Mouse (Mus musculus) neural tube, embryonic 13.5 days (tissue): ENCODE results near the gene Robo1. TPM values are rescaled to one million over a fixed set of nuclear protein-coding genes. Genes with fewer than 3 reads are reported as not detected.

ENCODE experiments used
- ATAC-seq: fragments of 200-750 bp; cut with Nextera tagmentation; 2 replicates; pipeline ENCODE4 v1.8.0; 2017; ENCODE audit warnings: low read depth, mild to moderate bottlenecking, moderate TSS enrichment, moderate library complexity
- H3K27ac ChIP-seq: fragments of 300-500 bp; sonication (generic); replicated peaks from 2 replicates; pipeline ENCODE4 v1.5.1; 2015; ENCODE audit warnings: moderate library complexity, mild to moderate bottlenecking, inconsistent platforms
- H3K27me3 ChIP-seq: fragments of 300-500 bp; sonication (generic); 2 replicates; pipeline ENCODE4 v1.6.1; 2015; ENCODE audit warnings: mild to moderate bottlenecking, inconsistent platforms
- H3K36me3 ChIP-seq: fragments of 300-500 bp; sonication (generic); 2 replicates; pipeline ENCODE4 v1.6.1; 2015; ENCODE audit warnings: mild to moderate bottlenecking, inconsistent platforms
- H3K4me1 ChIP-seq: fragments of 300-500 bp; sonication (generic); replicated peaks from 2 replicates; pipeline ENCODE4 v1.6.1; 2015; ENCODE audit warnings: inconsistent platforms
- H3K4me2 ChIP-seq: fragments of 300-500 bp; sonication (generic); 2 replicates; pipeline ENCODE4 v1.6.1; 2015; ENCODE audit warnings: inconsistent platforms, mild to moderate bottlenecking, moderate library complexity
- H3K4me3 ChIP-seq: fragments of 300-500 bp; sonication (generic); 2 replicates; pipeline ENCODE4 v1.5.1; 2015; ENCODE audit warnings: mild to moderate bottlenecking, inconsistent platforms
- H3K9ac ChIP-seq: fragments of 300-500 bp; sonication (generic); 2 replicates; pipeline ENCODE4 v1.6.1; 2015; ENCODE audit warnings: moderate library complexity, mild to moderate bottlenecking, inconsistent platforms
- H3K9me3 ChIP-seq: fragments of 300-500 bp; sonication (generic); 2 replicates; pipeline ENCODE4 v1.6.1; 2016; ENCODE audit warnings: inconsistent platforms
- WGBS: fragments of 180-500 bp; shearing (Covaris S2); methylation state at CpG from one replicate; pipeline ENCODE4 v1.1.7; 2015; 5-methylcytosine and 5-hydroxymethylcytosine counted together
- polyA plus RNA-seq: library from polyadenylated mRNA; unstranded; fragments of >200 nt; fragmentation: Nextera tagmentation; extraction: Ambion mirVana; gene quantifications from 2 replicates; pipeline ENCODE4 v1.2.1, GENCODE M21; 2015

Robo1 gene
- polyA plus RNA-seq, 1 experiment from 2014 or later: 44.1 TPM

DNA sequence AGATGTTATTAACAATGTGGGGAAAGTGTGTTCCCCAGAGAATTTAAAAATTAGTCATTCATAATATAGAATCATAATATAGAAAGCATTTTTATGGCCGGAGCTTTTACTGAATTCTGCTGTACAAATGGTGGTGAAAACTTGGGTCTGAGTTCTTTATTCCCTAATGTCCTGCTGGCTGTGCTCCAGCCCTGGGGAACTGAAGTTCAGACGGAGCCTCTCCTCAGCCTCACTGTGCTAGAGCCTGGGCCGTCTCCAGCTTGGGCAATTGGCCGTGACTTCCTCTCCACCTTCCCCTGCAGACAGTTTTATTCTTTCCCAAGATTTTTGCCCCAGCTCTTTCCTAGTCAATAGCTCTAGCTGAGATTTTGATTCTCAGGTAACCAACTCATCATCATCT is 429.0 kb downstream of the Robo1 start:
- H3K27me3 ChIP-seq: no peaks in the 10 kb centered on the region
- H3K4me1 ChIP-seq: peaks cover 24% of the 10 kb centered on the region
- H3K9me3 ChIP-seq: peaks cover 2% of the 10 kb centered on the region; the same call in 1 of the 2 replicates
- ATAC-seq: no peak
- H3K4me2 ChIP-seq: no peak overlapping the region
- H3K27ac ChIP-seq: no peak overlapping the region
- WGBS: 37% methylated on average over 4 of the region's 4 CpGs
- no peak overlapping the region for H3K4me3 ChIP-seq
- H3K36me3 ChIP-seq: peaks cover 6% of the 10 kb centered on the region
- no peak overlapping the region for H3K9ac ChIP-seq

DNA sequence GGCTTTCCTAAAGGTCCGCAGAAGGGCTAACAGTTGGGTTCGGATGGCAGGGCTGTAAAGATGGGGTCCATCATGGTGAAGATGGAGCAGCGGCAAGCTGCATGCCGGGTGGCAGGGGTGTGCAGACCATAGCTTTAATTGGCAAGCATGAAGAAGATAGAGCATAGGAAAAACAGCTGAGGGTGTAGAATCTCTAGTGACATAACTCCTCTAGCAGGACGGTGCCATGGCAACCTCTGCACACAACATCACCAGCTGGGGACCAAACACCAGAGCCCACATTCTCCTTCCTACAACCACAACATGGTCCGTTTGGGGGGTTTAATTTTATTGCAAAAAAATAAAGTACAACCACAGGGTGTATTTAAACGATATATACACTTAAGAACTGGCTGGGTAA is 432.1 kb downstream of the Robo1 start:
- Histone ChIP-seq H3K4me3 (no peak overlapping the region), H3K4me1 (peaks cover 24% of the 10 kb centered on the region), H3K9me3 (peaks cover 13% of the 10 kb centered on the region; the same call in 1 of the 2 replicates), H3K4me2 (no peak overlapping the region), H3K9ac (no peak overlapping the region), H3K27me3 (no peaks in the 10 kb centered on the region), H3K36me3 (peaks cover 22% of the 10 kb centered on the region), H3K27ac (no peak overlapping the region)
- ATAC-seq: no peak
- WGBS: 77% methylated on average over 7 of the region's 7 CpGs

DNA sequence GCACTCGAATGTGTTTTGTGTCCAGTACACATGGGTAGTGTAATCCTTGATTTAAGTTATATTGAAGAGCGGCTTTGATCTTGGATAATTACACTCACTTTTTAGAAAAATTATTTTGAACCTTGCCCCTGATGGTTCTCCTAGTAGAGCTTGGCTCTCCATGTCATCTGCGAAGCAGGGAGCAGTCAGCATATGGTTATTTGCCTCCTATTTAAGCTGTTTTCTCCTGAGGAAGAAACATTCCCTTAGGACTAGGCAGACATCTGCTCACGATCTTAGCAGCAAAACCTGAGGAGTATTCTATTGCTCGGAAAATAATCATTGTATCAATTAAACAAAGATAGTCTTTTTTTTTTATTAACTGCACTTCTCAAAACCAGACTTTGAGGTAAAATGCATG is 439.6 kb downstream of the Robo1 start:
- Histone ChIP-seq H3K9me3 (0 out of 2 replicates have a peak, but pooled peaks cover 5% of the 10 kb centered on the region), H3K27me3 (no peaks in the 10 kb centered on the region), H3K9ac (no peak overlapping the region), H3K36me3 (peaks cover 10% of the 10 kb centered on the region), H3K27ac (0 out of 2 replicates have a peak overlapping the region, but pooled peaks have one; percentile 14), H3K4me2 (no peak overlapping the region), H3K4me1 (peaks cover 8% of the 10 kb centered on the region), H3K4me3 (no peak overlapping the region)
- WGBS: 55% methylated on average over 5 of the region's 5 CpGs
- ATAC-seq: no peak

DNA sequence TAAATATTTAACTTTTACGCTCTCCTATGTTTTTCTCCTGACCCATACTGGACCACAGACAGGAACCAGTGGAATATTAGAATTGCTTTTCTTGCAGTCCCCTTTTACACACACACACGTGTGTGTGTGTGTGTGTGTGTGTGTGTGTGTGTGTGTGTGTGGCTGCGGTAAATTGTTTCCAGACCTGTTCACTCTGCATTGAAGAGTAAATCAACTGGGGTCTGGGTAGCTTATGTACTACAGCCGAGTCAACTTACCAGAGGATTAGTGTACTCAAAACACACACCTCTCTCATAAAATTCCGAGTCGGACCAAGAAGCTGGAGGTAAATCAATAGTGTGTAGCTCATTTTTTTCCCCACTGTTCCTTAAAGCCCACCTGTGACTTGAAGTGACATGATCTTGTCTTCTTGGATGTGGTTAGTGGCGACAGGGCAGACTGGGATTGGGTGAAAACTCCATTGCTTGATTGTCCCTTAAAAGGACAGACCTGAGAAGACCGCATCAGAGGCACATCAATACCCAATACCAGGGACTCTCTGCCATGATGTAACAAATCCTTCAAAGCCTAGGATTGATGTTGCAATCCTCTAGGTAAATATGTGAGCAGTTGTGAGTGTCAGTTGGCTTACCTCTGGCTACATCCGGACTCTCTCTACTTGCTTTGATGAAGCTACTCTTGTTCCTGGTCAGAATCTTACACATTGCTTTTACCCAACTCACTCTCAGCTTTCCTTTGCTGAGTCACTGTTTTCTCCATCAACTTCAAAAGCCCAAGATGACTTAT is 457.2 kb downstream of the Robo1 start:
- Histone ChIP-seq H3K4me1 (peaks cover 8% of the 10 kb centered on the region), H3K36me3 (no peaks in the 10 kb centered on the region), H3K9me3 (no peaks in the 10 kb centered on the region), H3K27me3 (no peaks in the 10 kb centered on the region), H3K4me3 (no peak overlapping the region), H3K4me2 (no peak overlapping the region), H3K27ac (no peak overlapping the region), H3K9ac (no peak overlapping the region)
- no peak for ATAC-seq
- WGBS: 89% methylated on average over 9 of the region's 9 CpGs

DNA sequence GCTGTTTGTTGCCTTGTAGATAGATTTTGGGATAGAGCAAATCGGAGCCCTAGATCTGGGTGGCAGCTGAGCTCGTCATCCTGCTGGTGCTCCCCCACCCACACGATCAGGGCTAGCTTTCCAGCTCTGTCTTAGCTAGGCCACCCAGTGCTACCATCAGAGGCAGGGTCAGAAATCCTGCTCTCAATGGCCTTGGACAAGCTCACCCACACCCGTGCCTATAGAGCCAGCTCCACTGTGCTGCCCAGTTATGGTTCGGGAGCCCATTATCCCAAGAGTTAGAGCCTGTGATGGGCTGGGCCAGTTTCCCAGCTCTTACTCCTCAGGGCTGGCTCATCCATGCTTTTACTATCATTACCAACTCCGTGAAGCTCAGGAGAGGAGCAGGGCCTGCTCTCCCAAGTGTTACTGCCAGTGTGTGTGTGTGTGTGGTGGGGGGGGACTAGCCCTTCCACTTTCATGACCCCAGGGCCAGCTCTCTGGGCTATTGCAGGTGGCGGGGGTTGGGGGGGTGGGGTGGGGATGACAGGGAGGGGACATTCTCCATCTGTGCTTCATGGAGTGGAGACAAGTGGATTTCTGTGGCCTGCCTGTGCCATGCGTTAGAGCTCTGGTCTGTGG is 461.2 kb downstream of the Robo1 start:
- Histone ChIP-seq H3K4me2 (no peak overlapping the region), H3K27me3 (no peaks in the 10 kb centered on the region), H3K4me3 (no peak overlapping the region), H3K9me3 (no peaks in the 10 kb centered on the region), H3K27ac (no peak overlapping the region), H3K36me3 (no peaks in the 10 kb centered on the region), H3K4me1 (peaks cover 41% of the 10 kb centered on the region), H3K9ac (no peak overlapping the region)
- peak; percentile 51; the same call in 1 of the 2 replicates for ATAC-seq
- 67% methylated on average over 8 of the region's 8 CpGs for WGBS

DNA sequence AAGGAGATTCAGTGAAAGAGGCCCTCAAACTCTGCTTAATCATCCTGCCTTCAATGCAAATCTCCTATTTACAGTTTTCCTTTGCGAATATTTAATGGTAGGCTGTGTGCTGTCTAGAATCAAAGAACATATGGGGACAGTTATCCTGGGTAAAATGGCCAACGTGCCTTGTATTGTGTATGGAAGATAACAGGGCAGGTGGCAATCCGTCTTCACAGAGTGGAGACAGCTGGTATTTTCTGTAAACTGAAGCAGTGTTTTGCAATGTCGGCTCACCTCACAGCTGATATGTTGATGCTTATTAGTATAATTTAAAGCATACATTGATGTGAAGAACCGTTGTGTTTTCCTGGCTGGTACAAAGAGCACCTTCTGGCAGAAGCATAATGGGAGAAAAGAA is 464.2 kb downstream of the Robo1 start:
- H3K9ac ChIP-seq: no peak overlapping the region
- no peaks in the 10 kb centered on the region for H3K36me3 ChIP-seq
- peak overlapping the region; percentile 4; the same call in 1 of the 2 replicates for H3K27ac ChIP-seq
- ATAC-seq: no peak
- WGBS: 32% methylated on average over 5 of the region's 5 CpGs
- peaks cover 41% of the 10 kb centered on the region for H3K4me1 ChIP-seq
- H3K9me3 ChIP-seq: no peaks in the 10 kb centered on the region
- H3K4me3 ChIP-seq: no peak overlapping the region
- no peaks in the 10 kb centered on the region for H3K27me3 ChIP-seq
- no peak overlapping the region for H3K4me2 ChIP-seq

DNA sequence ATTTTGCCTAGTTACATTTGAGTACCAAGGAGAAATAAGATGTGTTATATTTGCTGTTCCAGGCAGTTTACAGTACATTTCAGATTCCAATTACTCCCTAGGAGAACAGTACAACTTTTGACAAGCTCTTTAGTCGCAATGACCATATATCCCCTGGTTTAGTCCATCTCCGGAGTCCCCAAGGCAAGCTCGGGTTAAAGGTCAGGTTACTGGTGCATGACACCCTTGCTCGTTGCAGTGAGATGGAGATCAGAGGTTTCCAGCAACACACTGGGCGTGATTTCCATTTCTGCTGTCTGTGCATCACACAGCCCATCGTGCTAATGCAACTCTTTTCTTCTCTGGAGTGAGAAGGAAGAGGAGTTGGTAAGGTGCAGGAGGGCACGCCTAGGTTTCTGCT is 464.9 kb downstream of the Robo1 start:
- no peak for ATAC-seq
- H3K9ac ChIP-seq: no peak overlapping the region
- 44% methylated on average over 7 of the region's 7 CpGs for WGBS

DNA sequence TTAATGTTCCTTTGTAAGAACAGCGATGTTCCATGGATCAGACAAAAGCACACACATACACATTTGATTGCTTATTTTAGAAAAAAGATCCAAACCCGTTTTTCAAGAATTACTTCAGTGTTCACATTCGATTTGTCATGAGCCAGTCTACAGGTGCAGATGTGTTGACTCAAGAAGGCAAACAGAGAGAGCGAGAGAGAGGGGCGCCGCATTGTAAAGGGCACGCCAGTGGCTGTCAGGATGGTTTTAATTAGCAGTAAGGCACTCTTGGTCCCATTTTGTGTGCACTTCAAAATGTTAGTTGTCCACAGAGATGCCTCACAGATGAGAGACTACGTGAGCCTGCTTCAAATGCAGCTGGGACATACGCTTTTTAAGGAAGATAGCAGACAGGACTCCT is 470.4 kb downstream of the Robo1 start:
- no peak overlapping the region for H3K9ac ChIP-seq
- no peaks in the 10 kb centered on the region for H3K27me3 ChIP-seq
- no peak for ATAC-seq
- H3K27ac ChIP-seq: 0 out of 2 replicates have a peak overlapping the region, but pooled peaks have one; percentile 7
- no peak overlapping the region for H3K4me2 ChIP-seq
- no peaks in the 10 kb centered on the region for H3K36me3 ChIP-seq
- H3K4me3 ChIP-seq: no peak overlapping the region
- H3K4me1 ChIP-seq: peaks cover 17% of the 10 kb centered on the region
- H3K9me3 ChIP-seq: no peaks in the 10 kb centered on the region
- 66% methylated on average over 9 of the region's 9 CpGs for WGBS

More for the DNA sequence above, 464.9 kb downstream of the Robo1 start:
- no peaks in the 10 kb centered on the region for H3K27me3 ChIP-seq
- H3K4me1 ChIP-seq: peaks cover 41% of the 10 kb centered on the region
- H3K27ac ChIP-seq: no peak overlapping the region
- H3K36me3 ChIP-seq: no peaks in the 10 kb centered on the region
- H3K9me3 ChIP-seq: no peaks in the 10 kb centered on the region
- no peak overlapping the region for H3K4me2 ChIP-seq
- H3K4me3 ChIP-seq: no peak overlapping the region

DNA sequence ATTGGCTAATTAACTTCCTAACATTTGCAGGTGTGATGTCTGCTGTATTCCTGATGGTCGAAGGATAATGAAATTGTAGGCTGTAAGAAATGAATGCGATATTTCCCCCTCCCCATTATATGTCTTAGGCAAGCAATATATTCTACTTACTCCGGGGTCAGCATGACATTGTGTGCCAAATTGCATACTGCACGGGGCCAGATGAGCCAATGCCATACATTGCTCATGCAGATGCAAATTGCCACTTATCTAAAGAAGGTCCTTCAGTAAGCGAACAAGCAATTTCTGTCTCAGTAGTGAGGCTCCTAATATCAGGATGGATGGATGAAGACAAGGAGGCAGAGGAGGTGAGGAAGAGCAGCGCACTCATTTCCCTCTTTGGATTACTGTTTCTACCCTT is 474.1 kb downstream of the Robo1 start:
- Histone ChIP-seq H3K9me3 (no peaks in the 10 kb centered on the region), H3K36me3 (no peaks in the 10 kb centered on the region), H3K4me2 (no peak overlapping the region), H3K4me1 (peaks cover 24% of the 10 kb centered on the region), H3K27ac (no peak overlapping the region), H3K27me3 (no peaks in the 10 kb centered on the region), H3K9ac (no peak overlapping the region), H3K4me3 (no peak overlapping the region)
- ATAC-seq: no peak
- WGBS: 44% methylated on average over 6 of the region's 6 CpGs

DNA sequence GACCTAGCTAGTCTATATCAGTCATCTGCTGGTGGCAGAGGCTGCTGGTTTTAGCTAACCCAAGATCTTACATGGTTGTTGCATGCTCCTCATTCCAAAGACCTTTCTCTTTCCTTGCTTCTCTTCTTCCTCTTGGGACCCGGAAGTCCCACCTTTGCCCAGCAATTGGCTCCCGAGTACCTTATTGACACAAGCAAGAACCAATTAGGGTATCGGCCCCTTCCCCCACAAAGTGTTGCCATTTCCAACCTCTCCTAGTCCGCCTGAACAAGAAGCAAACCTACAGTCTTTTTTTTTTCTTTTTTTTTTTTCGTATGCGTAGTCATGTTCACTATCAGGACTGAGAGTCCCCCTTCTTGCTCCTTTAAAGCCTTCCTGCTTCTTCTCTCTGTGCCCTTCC is 478.0 kb downstream of the Robo1 start:
- Histone ChIP-seq H3K36me3 (no peaks in the 10 kb centered on the region), H3K9ac (no peak overlapping the region), H3K27ac (no peak overlapping the region), H3K9me3 (no peaks in the 10 kb centered on the region), H3K4me1 (peaks cover 31% of the 10 kb centered on the region), H3K4me2 (no peak overlapping the region), H3K4me3 (no peak overlapping the region), H3K27me3 (no peaks in the 10 kb centered on the region)
- ATAC-seq: no peak
- WGBS: 89% methylated on average over 6 of the region's 6 CpGs

DNA sequence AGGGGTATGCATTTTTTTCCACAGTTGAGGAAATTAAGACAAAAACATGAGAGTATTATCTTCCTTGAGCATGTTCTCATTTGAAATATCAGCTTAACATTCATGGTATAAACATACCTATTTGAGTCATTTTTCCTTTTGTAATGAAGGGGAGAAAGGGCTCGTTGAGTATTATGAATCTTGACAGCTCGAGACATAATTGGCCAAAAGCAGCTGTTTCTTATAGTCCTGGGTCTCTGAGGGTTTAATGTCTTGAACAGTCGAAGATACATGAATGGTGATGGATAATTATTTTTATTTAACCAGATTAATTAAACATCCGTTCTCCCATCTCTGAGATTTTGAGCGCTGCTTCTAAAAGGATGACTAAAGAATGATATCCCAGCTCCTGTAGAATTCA is 478.5 kb downstream of the Robo1 start:
- 40% methylated on average over 5 of the region's 5 CpGs for WGBS
- no peak overlapping the region for H3K9ac ChIP-seq

DNA sequence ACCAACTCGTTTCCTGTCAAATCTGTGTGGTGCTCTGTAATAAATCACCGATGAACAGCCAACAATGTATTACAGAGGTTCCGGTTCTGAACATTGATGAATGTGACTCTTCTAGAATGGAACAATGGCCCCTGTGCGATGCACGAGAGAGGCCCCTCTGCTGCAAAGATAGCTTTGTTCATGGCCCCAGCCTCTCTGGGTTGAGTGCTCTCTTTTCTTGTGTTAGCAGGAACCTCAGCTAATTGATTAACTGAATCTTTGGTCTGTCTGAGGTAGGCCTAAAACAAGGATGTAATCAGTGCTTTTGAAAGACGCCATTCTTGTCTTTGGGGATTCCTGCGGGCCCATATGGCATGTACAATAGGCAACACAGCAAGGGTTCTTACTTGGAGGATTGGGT is 479.9 kb downstream of the Robo1 start:
- no peak overlapping the region for H3K9ac ChIP-seq
- H3K4me3 ChIP-seq: no peak overlapping the region
- no peaks in the 10 kb centered on the region for H3K9me3 ChIP-seq
- peak overlapping the region; percentile 38; the same call in 1 of the 2 replicates for H3K27ac ChIP-seq
- no peaks in the 10 kb centered on the region for H3K36me3 ChIP-seq
- peaks cover 26% of the 10 kb centered on the region for H3K4me1 ChIP-seq
- ATAC-seq: peak; percentile 83
- H3K27me3 ChIP-seq: no peaks in the 10 kb centered on the region
- H3K4me2 ChIP-seq: no peak overlapping the region
- 9% methylated on average over 7 of the region's 7 CpGs for WGBS

More for the DNA sequence above, 478.5 kb downstream of the Robo1 start:
- Histone ChIP-seq H3K27me3 (no peaks in the 10 kb centered on the region), H3K27ac (no peak overlapping the region), H3K4me1 (peaks cover 31% of the 10 kb centered on the region), H3K9me3 (no peaks in the 10 kb centered on the region), H3K36me3 (no peaks in the 10 kb centered on the region), H3K4me3 (no peak overlapping the region), H3K4me2 (no peak overlapping the region)
- no peak for ATAC-seq
